ENCODE assay signal across 13 mouse cellular contexts in the genomic region with DNA sequence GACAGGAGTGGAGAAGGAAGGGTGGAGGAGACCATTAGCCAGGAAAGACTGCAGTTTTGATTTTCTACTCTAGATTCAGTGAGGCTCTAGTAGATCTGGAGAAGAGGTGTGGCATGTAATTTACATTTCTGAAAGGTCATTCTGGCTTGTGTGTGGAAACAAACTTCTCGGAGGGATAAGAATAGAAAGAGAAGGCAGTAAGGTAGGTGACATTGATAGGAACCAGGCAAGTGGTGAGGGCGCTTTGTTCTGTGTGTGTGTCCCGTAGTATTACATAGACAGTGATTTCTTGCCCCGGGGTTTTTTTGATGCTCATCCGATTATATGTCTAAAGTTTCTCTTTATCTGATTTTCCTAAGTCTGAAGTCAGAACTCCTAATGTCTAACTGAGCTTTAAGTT.
"Had no signal": no experiment of that assay in that cellular context is flagged by ENCODE, and none has a peak within 500 bp of the region (broad histone marks: within the 10 kb centered on the region; RNA-seq: fewer than 3 reads in every experiment).

No protein-coding gene starts in this region.

- H3K9me3 ChIP-seq: limb, embryonic 10.5 days; limb, embryonic 13.5 days; liver, embryonic 12.5 days had no signal

- H3K4me2 ChIP-seq: limb, embryonic 13.5 days; liver, embryonic 12.5 days; lung, embryonic 14.5 days; midbrain, embryonic 11.5 days had no signal

- H3K9ac ChIP-seq: limb, embryonic 13.5 days; liver, embryonic 12.5 days; lung, embryonic 14.5 days had no signal

- H3K27ac ChIP-seq: layer of hippocampus, adult 2 months; limb, embryonic 10.5 days; limb, embryonic 13.5 days; liver, embryonic 12.5 days had no signal

- ATAC-seq: liver, embryonic 12.5 days had no signal

- DNase-seq: layer of hippocampus, adult 9-11 months; liver; lung, embryonic 14.5 days; lung, postnatal 10 days; lung, postnatal 4 days; midbrain, embryonic 14.5 days; thymus, adult 18-20 months; thymus, postnatal 36 days had no signal

- H3K4me1 ChIP-seq: limb, embryonic 10.5 days; limb, embryonic 13.5 days had no signal

- H3K27me3 ChIP-seq: limb, embryonic 13.5 days; liver, embryonic 12.5 days had no signal

- H3K4me3 ChIP-seq: layer of hippocampus, adult 2 months; limb, embryonic 10.5 days; limb, embryonic 13.5 days; liver, embryonic 12.5 days had no signal
